Mouse (Mus musculus) kidney, embryonic 16.5 days (tissue): ENCODE data around the gene Pigk. TPM values are rescaled to one million over a fixed set of nuclear protein-coding genes. Genes with fewer than 3 reads are reported as not detected.

ENCODE experiments used
- ATAC-seq: fragments of 200-750 bp; cut with Nextera tagmentation; 2 replicates; pipeline ENCODE4 v1.8.0; 2017; ENCODE audit warnings: moderate TSS enrichment; ENCODE audit not compliant: low FRiP score, low TSS enrichment
- H3K27ac ChIP-seq: fragments of 300-500 bp; sonication (generic); 2 replicates; pipeline ENCODE4 v1.5.1; 2014; ENCODE audit warnings: low read length
- H3K27me3 ChIP-seq: fragments of 300-500 bp; sonication (generic); 2 replicates; pipeline ENCODE4 v1.6.1; 2014; ENCODE audit warnings: low read length, control low read depth, mixed read lengths; ENCODE audit not compliant: insufficient read depth
- H3K36me3 ChIP-seq: fragments of 300-500 bp; sonication (generic); 2 replicates; pipeline ENCODE4 v1.6.1; 2014; ENCODE audit warnings: low read length, control low read depth, mixed read lengths; ENCODE audit not compliant: insufficient read depth
- H3K4me1 ChIP-seq: fragments of 300-500 bp; sonication (generic); 2 replicates; pipeline ENCODE4 v1.6.1; 2014; ENCODE audit warnings: low read length, control low read depth, mixed read lengths; ENCODE audit not compliant: insufficient read depth
- H3K4me2 ChIP-seq: fragments of 300-500 bp; sonication (generic); replicated peaks from 2 replicates; pipeline ENCODE4 v1.6.1; 2014; ENCODE audit warnings: low read depth, low read length
- H3K4me3 ChIP-seq: fragments of 300-500 bp; sonication (generic); 2 replicates; pipeline ENCODE4 v1.5.1; 2014; ENCODE audit warnings: mild to moderate bottlenecking, low read length
- H3K9ac ChIP-seq: fragments of 300-500 bp; sonication (generic); replicated peaks from 2 replicates; pipeline ENCODE4 v1.6.1; 2014; ENCODE audit warnings: low read length
- H3K9me3 ChIP-seq: fragments of 300-500 bp; sonication (generic); 2 replicates; pipeline ENCODE4 v1.6.1; 2016; ENCODE audit warnings: low read length, control low read depth
- WGBS: fragments of 180-500 bp; shearing (Covaris S2); extraction: QIAGEN DNeasy Blood & Tissue Kit; methylation state at CpG from one replicate; pipeline ENCODE4 v1.1.7; 2014; 5-methylcytosine and 5-hydroxymethylcytosine counted together
- polyA plus RNA-seq: library from polyadenylated mRNA; unstranded; fragments of >200 nt; fragmentation: Nextera tagmentation; extraction: Ambion mirVana; gene quantifications from 2 replicates; pipeline ENCODE4 v1.2.1, GENCODE M21; 2015

The Pigk gene
- polyA plus RNA-seq, 1 experiment from 2014 or later = 43.9 TPM

DNA sequence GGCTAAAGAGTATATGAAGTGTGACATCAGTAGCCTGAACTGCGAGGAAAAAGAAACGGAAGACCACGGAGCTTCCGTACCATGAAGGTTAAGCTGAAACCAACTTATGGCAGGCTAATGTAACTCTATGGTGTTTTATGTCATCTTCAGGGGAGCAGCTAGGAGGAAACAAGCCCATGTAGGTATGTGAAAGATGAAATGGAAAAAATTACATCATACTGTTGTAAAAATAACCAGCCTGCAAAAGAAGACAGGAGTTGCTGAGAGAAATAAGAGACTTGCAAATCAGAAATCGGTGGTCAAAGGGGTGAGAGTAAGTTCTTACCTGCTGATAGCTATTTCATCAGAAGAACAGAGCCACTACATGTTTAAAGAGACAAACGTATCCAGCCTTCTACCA lies 293.0 kb downstream of the Pigk start:
- no peak overlapping the region for H3K4me2 ChIP-seq

GRCm38 (mm10) chr3:153016355-153016754 lies 302.5 kb downstream of the Pigk start:
- Histone ChIP-seq H3K27ac (no peak overlapping the region), H3K9ac (no peak overlapping the region), H3K36me3 (no peaks in the 10 kb centered on the region), H3K9me3 (no peaks in the 10 kb centered on the region), H3K4me1 (no peaks in the 10 kb centered on the region), H3K27me3 (no peaks in the 10 kb centered on the region), H3K4me3 (no peak overlapping the region), H3K4me2 (no peak overlapping the region)
- 55% methylated on average over 8 of the region's 8 CpGs for WGBS
- ATAC-seq = no peak

More for the DNA sequence above, 293.0 kb downstream of the Pigk start:
- Histone ChIP-seq H3K27ac (no peak overlapping the region), H3K4me1 (no peaks in the 10 kb centered on the region), H3K4me3 (no peak overlapping the region), H3K9me3 (no peaks in the 10 kb centered on the region), H3K9ac (no peak overlapping the region), H3K36me3 (no peaks in the 10 kb centered on the region), H3K27me3 (no peaks in the 10 kb centered on the region)
- WGBS = 88% methylated on average over 6 of the region's 6 CpGs
- ATAC-seq = no peak

DNA sequence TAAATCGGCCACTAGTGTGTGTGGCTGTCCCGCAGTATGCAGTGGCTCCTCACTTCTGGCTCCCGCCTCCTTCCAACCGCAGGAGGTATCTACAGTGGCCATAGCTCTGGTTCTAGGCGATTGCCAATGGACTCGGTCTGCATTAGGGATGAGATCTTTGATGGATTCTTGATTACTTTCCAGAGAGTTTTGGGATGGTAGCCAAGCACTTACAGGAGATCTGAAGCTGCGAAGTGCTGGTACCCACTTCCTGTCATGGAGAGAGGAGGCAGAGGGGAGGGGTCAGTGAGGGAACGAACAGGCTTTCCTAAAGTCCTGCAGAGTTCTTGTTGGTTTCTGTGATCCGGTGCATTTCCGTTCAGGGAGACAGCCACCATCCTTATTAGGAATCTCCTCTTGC lies 304.2 kb downstream of the Pigk start:
- Histone ChIP-seq H3K27me3 (no peaks in the 10 kb centered on the region), H3K4me1 (no peaks in the 10 kb centered on the region), H3K9me3 (no peaks in the 10 kb centered on the region), H3K4me2 (no peak overlapping the region), H3K9ac (no peak overlapping the region), H3K4me3 (no peak overlapping the region), H3K36me3 (no peaks in the 10 kb centered on the region), H3K27ac (no peak overlapping the region)
- 65% methylated on average over 10 of the region's 10 CpGs for WGBS
- ATAC-seq = no peak

DNA sequence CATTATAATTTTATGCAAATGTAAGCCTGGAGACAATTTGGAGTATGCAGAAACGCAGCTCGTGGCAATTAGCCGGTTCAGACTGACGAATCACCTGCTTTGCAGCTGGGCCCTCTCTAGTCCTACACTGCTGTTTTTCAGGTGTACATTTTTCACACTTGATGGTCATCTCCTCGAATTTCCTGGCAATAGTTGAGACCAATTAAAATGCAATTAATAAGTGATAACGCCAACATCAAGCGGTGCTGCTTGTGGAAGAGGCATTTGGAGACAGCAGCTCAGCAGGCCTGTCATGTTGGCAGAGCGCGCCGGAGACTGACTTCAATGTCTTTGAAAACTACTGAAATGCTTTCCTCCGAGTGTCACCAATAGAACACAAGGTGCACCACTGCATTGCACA lies 310.1 kb downstream of the Pigk start:
- H3K4me1 ChIP-seq = no peaks in the 10 kb centered on the region
- no peaks in the 10 kb centered on the region for H3K36me3 ChIP-seq
- ATAC-seq = no peak
- no peak overlapping the region for H3K4me3 ChIP-seq
- H3K27me3 ChIP-seq = no peaks in the 10 kb centered on the region
- no peak overlapping the region for H3K4me2 ChIP-seq
- 89% methylated on average over 11 of the region's 11 CpGs for WGBS
- H3K9me3 ChIP-seq = no peaks in the 10 kb centered on the region
- no peak overlapping the region for H3K27ac ChIP-seq
- H3K9ac ChIP-seq = no peak overlapping the region

Other genes with a start within 250 kb of the Pigk start
- 3.7 and 5.9 TPM in 2 replicates for gene Ak5, start 45.7 kb upstream of the Pigk start, polyA plus RNA-seq